Mouse (Mus musculus) hindlimb bud, embryonic 11.5 days (tissue): Measurements from ENCODE around the gene Tmem238.

Source experiments
- DNase-seq: peaks from one replicate; pipeline ENCODE4 v3.0.0-alpha.2; 2012; ENCODE audit warnings: low read depth, low spot score; ENCODE audit errors: extremely low spot score

The Tmem238 gene

GRCm38 (mm10) chr7:4792278-4793212 is 3.1 kb upstream of the Tmem238 start, which contains the start of gene Rpl28:
TSS of gene Rpl28 (plus strand) at chr7:4792874.
- DNase-seq = peak; percentile 92

GRCm38 (mm10) chr7:4788499-4789435 is 689 bp downstream of the Tmem238 start:
- DNase-seq = no peak

GRCm38 (mm10) chr7:4783667-4784268 is 5.7 kb downstream of the Tmem238 start:
- DNase-seq = no peak

- DNase-seq = no peak
Measured at GRCm38 (mm10) chr7:4782759-4783158, 6.7 kb downstream of the Tmem238 start, which contains the start of the genes Il11 and Tmem190. TSS of gene Il11 (minus strand) at chr7:4782859. TSS of gene Tmem190 (plus strand) at chr7:4782937.

GRCm38 (mm10) chr7:4782130-4782529 is 7.3 kb downstream of the Tmem238 start:
- DNase-seq = no peak

GRCm38 (mm10) chr7:4779921-4780320 is 9.5 kb downstream of the Tmem238 start:
- DNase-seq = no peak

GRCm38 (mm10) chr7:4777851-4778637 is 11.4 kb downstream of the Tmem238 start:
- DNase-seq = no peak

- DNase-seq = no peak
Measured at GRCm38 (mm10) chr7:4776861-4777830, 12.3 kb downstream of the Tmem238 start.

- no peak for DNase-seq
Measured at GRCm38 (mm10) chr7:4776131-4776530, 13.3 kb downstream of the Tmem238 start.

- DNase-seq = no peak
Measured at GRCm38 (mm10) chr7:4771202-4771601, 18.3 kb downstream of the Tmem238 start, which contains the start of gene Fam71e2. TSS of gene Fam71e2 (minus strand) at chr7:4771302.

- no peak for DNase-seq
Measured at GRCm38 (mm10) chr7:4764946-4765710, 24.3 kb downstream of the Tmem238 start.

GRCm38 (mm10) chr7:4759670-4760069 is 29.8 kb downstream of the Tmem238 start:
- no peak for DNase-seq

- DNase-seq = peak; percentile 42
Measured at GRCm38 (mm10) chr7:4752821-4753570, 36.5 kb downstream of the Tmem238 start, which contains the start of gene Cox6b2. TSS of gene Cox6b2 (minus strand) at chr7:4753094.

- DNase-seq = peak; percentile 24
Measured at GRCm38 (mm10) chr7:4751971-4752820, 37.3 kb downstream of the Tmem238 start.

GRCm38 (mm10) chr7:4749169-4749568 is 40.3 kb downstream of the Tmem238 start:
- no peak for DNase-seq

- DNase-seq = no peak
Measured at GRCm38 (mm10) chr7:4748321-4748720, 41.1 kb downstream of the Tmem238 start.
